In the genomic region with DNA sequence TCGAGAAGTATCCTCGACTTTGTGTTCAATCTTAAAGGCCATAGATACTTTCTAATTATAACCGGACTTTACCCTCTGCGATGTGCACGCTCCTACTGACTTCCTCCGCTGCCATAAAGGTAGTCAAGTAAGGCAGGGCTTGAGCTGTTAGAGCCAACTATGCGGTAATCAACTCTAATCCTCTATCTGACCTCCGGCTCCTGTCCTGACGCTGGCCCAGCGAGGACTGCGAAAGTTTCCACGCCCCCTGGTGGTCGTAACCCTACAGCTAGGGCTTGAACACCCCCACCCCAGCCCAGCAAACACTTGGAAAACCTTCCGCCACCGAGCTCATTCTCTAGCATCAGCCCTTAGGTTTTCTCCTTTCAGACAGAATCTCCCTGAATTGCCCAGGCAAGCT, we compare ENCODE assay signal across 8 mouse cellular contexts. TPM values are rescaled to one million over a fixed set of nuclear protein-coding genes. Genes with fewer than 3 reads are reported as not detected.
DNase-seq lines count a peak whose midpoint lies in the region; ATAC-seq and TF ChIP-seq lines count a peak whose summit lies in the region.

No protein-coding gene starts in this region.

- no peaks in the 10 kb centered on the region for H3K9me3 ChIP-seq in forebrain, embryonic 13.5 days (replicated peaks)
- H3K9me3 ChIP-seq in lung, postnatal 0 days (ENCODE audit: low read length): no peaks in the 10 kb centered on the region

- DNase-seq in CD4-positive helper T cell, adult 2 months (ENCODE audit: low read depth, low spot score): peak; percentile 46
- peak; percentile 89 for DNase-seq in brain, embryonic 14.5 days (ENCODE audit: low read depth)
- peak; percentile 82 to 88 for DNase-seq in heart, postnatal 36 days
- peak; percentile 29 to 70 for DNase-seq in layer of hippocampus, adult 2 months (ENCODE audit: low spot score in 2 of 2)
- peak; percentile 89 for DNase-seq in lung, postnatal 0 days (ENCODE audit: low spot score)
- DNase-seq in ovary, adult 18-20 months (ENCODE audit: low spot score): peak; percentile 58
- DNase-seq in thymus, postnatal 0 days (ENCODE audit: low spot score): peak; percentile 42

- peak overlapping the region; percentile 64 for H3K4me3 ChIP-seq in forebrain, embryonic 13.5 days
- H3K4me3 ChIP-seq in layer of hippocampus, adult 2 months: peak overlapping the region; percentile 84
- H3K4me3 ChIP-seq in lung, postnatal 0 days (ENCODE audit: low read depth, low read length): peak overlapping the region; percentile 77

- TF ChIP-seq EP300 in lung, postnatal 0 days (IDR thresholded peaks at IDR 0.05): no peak

- peaks cover 49% of the 10 kb centered on the region for H3K27me3 ChIP-seq in forebrain, embryonic 13.5 days
- no peaks in the 10 kb centered on the region for H3K27me3 ChIP-seq in lung, postnatal 0 days (replicated peaks; ENCODE audit: insufficient read depth, low read length)

- TF ChIP-seq CTCF in brain, embryonic 14.5 days (IDR thresholded peaks at IDR 0.05; ENCODE audit: borderline replicate concordance, extremely low read depth, insufficient read depth, insufficient read length): peak; percentile 74
- TF ChIP-seq CTCF in layer of hippocampus, adult 2 months (conservative IDR thresholded peaks at IDR 0.05): peak; percentile 78
- TF ChIP-seq CTCF in lung, postnatal 0 days (IDR thresholded peaks at IDR 0.05): peak; percentile 79

- H3K27ac ChIP-seq in forebrain, embryonic 13.5 days: no peak overlapping the region
- H3K27ac ChIP-seq in layer of hippocampus, adult 2 months: no peak overlapping the region
- H3K27ac ChIP-seq in lung, postnatal 0 days (ENCODE audit: low read length): no peak overlapping the region

- under 1% methylated on average over 15 of the region's 15 CpGs for WGBS in forebrain, embryonic 13.5 days
- WGBS in lung, postnatal 0 days: under 1% methylated on average over 15 of the region's 15 CpGs

- TF ChIP-seq POLR2A in brain, embryonic 14.5 days (IDR thresholded peaks at IDR 0.05; ENCODE audit: borderline replicate concordance, extremely low read depth, insufficient read depth, insufficient read length, poor library complexity, severe bottlenecking): no peak

- H3K9ac ChIP-seq in forebrain, embryonic 13.5 days: no peak overlapping the region
- 0 out of 2 replicates have a peak overlapping the region, but pooled peaks have one; percentile 82 for H3K9ac ChIP-seq in lung, postnatal 0 days (replicated peaks; ENCODE audit: low read depth)

- intact Hi-C loops in heart, postnatal 36 days (cut with DNase I): loop anchor here (1.0 to 5.0 kb wide), 2 partner anchors 42 to 193 kb away; no protein-coding TSS in a partner anchor

- H3K4me2 ChIP-seq in forebrain, embryonic 13.5 days: peak overlapping the region; percentile 95
- peak overlapping the region; percentile 83 for H3K4me2 ChIP-seq in lung, postnatal 0 days (replicated peaks; ENCODE audit: low read depth, low read length)

- peak; percentile 73 for ATAC-seq in forebrain, embryonic 13.5 days
- peak; percentile 71 for ATAC-seq in lung, postnatal 0 days

- no peaks in the 10 kb centered on the region for H3K36me3 ChIP-seq in forebrain, embryonic 13.5 days (ENCODE audit: poor library complexity, severe bottlenecking)
- no peaks in the 10 kb centered on the region for H3K36me3 ChIP-seq in lung, postnatal 0 days (ENCODE audit: insufficient read depth, low read length)

- peaks cover 12% of the 10 kb centered on the region for H3K4me1 ChIP-seq in forebrain, embryonic 13.5 days
- H3K4me1 ChIP-seq in lung, postnatal 0 days (ENCODE audit: insufficient read depth, low read depth, low read length): peaks cover 9% of the 10 kb centered on the region

RNA-seq across cellular contexts. Expression of a gene that starts 0.6 kb away (rescaled TPM):
- 29.7 and 35.7 TPM in 2 replicates for polyA plus RNA-seq in brain, embryonic 14.5 days (2012; rRNA removed)
- 6.5 and 8.2 TPM in 2 replicates for polyA plus RNA-seq in forebrain, embryonic 13.5 days (2015; fragmentation: Nextera tagmentation; extraction: Ambion mirVana)
- total RNA-seq in heart, postnatal 36 days (2021): 1 to 10 TPM; 4.5 to 5.7 TPM
- total RNA-seq in layer of hippocampus, adult 2 months (2021): 10 to 100 TPM; 30.6 to 39.3 TPM
- 39.7 and 42.6 TPM in 2 replicates for polyA plus RNA-seq in lung, postnatal 0 days (2015; fragmentation: Nextera tagmentation; extraction: Ambion mirVana)
- 4.4 and 4.8 TPM in 2 replicates for polyA plus RNA-seq in thymus, postnatal 0 days (2015; fragmentation: Nextera tagmentation; extraction: Ambion mirVana)

RNA-seq across cellular contexts. Expression of a gene that starts 19.2 kb away (rescaled TPM):
- 0.05 TPM in 1 of 2 replicates, not detected in the other for polyA plus RNA-seq in brain, embryonic 14.5 days (2012; rRNA removed)
- polyA plus RNA-seq in forebrain, embryonic 13.5 days (2015; fragmentation: Nextera tagmentation; extraction: Ambion mirVana): 0.12 TPM in 1 of 2 replicates, not detected in the other
- total RNA-seq in heart, postnatal 36 days (2021): not detected
- total RNA-seq in layer of hippocampus, adult 2 months (2021): not detected
- 0.08 and 0.14 TPM in 2 replicates for polyA plus RNA-seq in lung, postnatal 0 days (2015; fragmentation: Nextera tagmentation; extraction: Ambion mirVana)
- not detected in 2 replicates for polyA plus RNA-seq in thymus, postnatal 0 days (2015; fragmentation: Nextera tagmentation; extraction: Ambion mirVana)

RNA-seq across cellular contexts. Expression of a gene that starts 41.1 kb away (rescaled TPM):
- not detected in 2 replicates for polyA plus RNA-seq in brain, embryonic 14.5 days (2012; rRNA removed)
- not detected in 2 replicates for polyA plus RNA-seq in forebrain, embryonic 13.5 days (2015; fragmentation: Nextera tagmentation; extraction: Ambion mirVana)
- total RNA-seq in heart, postnatal 36 days (2021): not detected
- not detected for total RNA-seq in layer of hippocampus, adult 2 months (2021)
- polyA plus RNA-seq in lung, postnatal 0 days (2015; fragmentation: Nextera tagmentation; extraction: Ambion mirVana): not detected in 2 replicates
- polyA plus RNA-seq in thymus, postnatal 0 days (2015; fragmentation: Nextera tagmentation; extraction: Ambion mirVana): not detected in 2 replicates

RNA-seq across cellular contexts. Expression of a gene that starts 49.6 kb away (rescaled TPM):
- 28.6 and 31.2 TPM in 2 replicates for polyA plus RNA-seq in brain, embryonic 14.5 days (2012; rRNA removed)
- polyA plus RNA-seq in forebrain, embryonic 13.5 days (2015; fragmentation: Nextera tagmentation; extraction: Ambion mirVana): 46.1 and 48.2 TPM in 2 replicates
- 100 to 1,000 TPM; 102 to 104 TPM for total RNA-seq in heart, postnatal 36 days (2021)
- 10 to 100 TPM; 31.2 to 34.6 TPM for total RNA-seq in layer of hippocampus, adult 2 months (2021)
- polyA plus RNA-seq in lung, postnatal 0 days (2015; fragmentation: Nextera tagmentation; extraction: Ambion mirVana): 26.9 and 27.8 TPM in 2 replicates
- 52.1 and 54.3 TPM in 2 replicates for polyA plus RNA-seq in thymus, postnatal 0 days (2015; fragmentation: Nextera tagmentation; extraction: Ambion mirVana)

RNA-seq across cellular contexts. Expression of a gene that starts 55.1 kb away (rescaled TPM):
- 0.05 TPM in 2 replicates for polyA plus RNA-seq in brain, embryonic 14.5 days (2012; rRNA removed)
- not detected in 2 replicates for polyA plus RNA-seq in forebrain, embryonic 13.5 days (2015; fragmentation: Nextera tagmentation; extraction: Ambion mirVana)
- total RNA-seq in heart, postnatal 36 days (2021): not detected
- not detected for total RNA-seq in layer of hippocampus, adult 2 months (2021)
- polyA plus RNA-seq in lung, postnatal 0 days (2015; fragmentation: Nextera tagmentation; extraction: Ambion mirVana): not detected in 2 replicates
- not detected in 2 replicates for polyA plus RNA-seq in thymus, postnatal 0 days (2015; fragmentation: Nextera tagmentation; extraction: Ambion mirVana)
